Mouse (Mus musculus) hindbrain, postnatal 0 days (tissue): ENCODE results near the gene Asb11. TPM values are rescaled to one million over a fixed set of nuclear protein-coding genes. Genes with fewer than 3 reads are reported as not detected.

Source experiments
- ATAC-seq: fragments of 200-750 bp; cut with Nextera tagmentation; 2 replicates; pipeline ENCODE4 v1.8.0; 2017; ENCODE audit warnings: mild to moderate bottlenecking, moderate TSS enrichment, moderate library complexity
- DNase-seq: peaks from one replicate; pipeline ENCODE4 v3.0.0-alpha.2; 2015; ENCODE audit warnings: low spot score
- H3K27ac ChIP-seq: fragments of 300-500 bp; sonication (generic); 2 replicates; pipeline ENCODE4 v1.5.1; 2014; ENCODE audit warnings: mild to moderate bottlenecking
- H3K27me3 ChIP-seq: fragments of 300-500 bp; sonication (generic); 2 replicates; pipeline ENCODE4 v1.6.1; 2014; ENCODE audit warnings: low read length, mixed read lengths; ENCODE audit not compliant: insufficient read depth
- H3K36me3 ChIP-seq: fragments of 300-500 bp; sonication (generic); 2 replicates; pipeline ENCODE4 v1.6.1; 2014; ENCODE audit warnings: low read length, mixed read lengths; ENCODE audit not compliant: insufficient read depth
- H3K4me1 ChIP-seq: fragments of 300-500 bp; sonication (generic); 2 replicates; pipeline ENCODE4 v1.6.1; 2014; ENCODE audit warnings: antibody characterized with exemption, low read length, mixed read lengths; ENCODE audit not compliant: insufficient read depth
- H3K4me2 ChIP-seq: fragments of 300-500 bp; sonication (generic); 2 replicates; pipeline ENCODE4 v1.6.1; 2014; ENCODE audit warnings: low read depth, mild to moderate bottlenecking, low read length, moderate library complexity, mixed read lengths
- H3K4me3 ChIP-seq: fragments of 300-500 bp; sonication (generic); 2 replicates; pipeline ENCODE4 v1.5.1; 2014; ENCODE audit warnings: low read length
- H3K9ac ChIP-seq: fragments of 300-500 bp; sonication (generic); replicated peaks from 2 replicates; pipeline ENCODE4 v1.6.1; 2014; ENCODE audit warnings: mild to moderate bottlenecking, low read length, moderate library complexity, mixed read lengths
- H3K9me3 ChIP-seq: fragments of 300-500 bp; sonication (generic); 2 replicates; pipeline ENCODE4 v1.6.1; 2016; ENCODE audit warnings: low read length, mixed read lengths
- CTCF ChIP-seq: IDR thresholded peaks from 2 replicates; pipeline ENCODE4 v1.5.1; 2016; ENCODE audit warnings: antibody characterized with exemption, control low read depth, low read depth
- WGBS: fragments of 180-500 bp; shearing (Covaris S2); extraction: QIAGEN DNeasy Blood & Tissue Kit; methylation state at CpG from one replicate; pipeline ENCODE4 v1.1.7; 2014; 5-methylcytosine and 5-hydroxymethylcytosine counted together
- polyA plus RNA-seq: library from polyadenylated mRNA; unstranded; fragments of >200 nt; fragmentation: Nextera tagmentation; extraction: Ambion mirVana; gene quantifications from 2 replicates; pipeline ENCODE4 v1.2.1, GENCODE M21; 2015
- total RNA-seq: library from RNA; depleted of rRNA; stranded (reverse); fragments of >200 nt; gene quantifications from 2 replicates; pipeline ENCODE4 v1.2.3, GENCODE M21; 2014

Asb11 gene
- total and polyA plus RNA-seq, 2 experiments from 2014 or later = not detected

GRCm38 (mm10) chrX:164427295-164427694, 9.5 kb upstream of the Asb11 start:
- no peak for TF ChIP-seq CTCF
- Histone ChIP-seq H3K27ac (no peak overlapping the region), H3K27me3 (no peaks in the 10 kb centered on the region), H3K4me1 (no peaks in the 10 kb centered on the region), H3K36me3 (no peaks in the 10 kb centered on the region; the same call in 1 of the 2 replicates), H3K9me3 (no peaks in the 10 kb centered on the region), H3K9ac (no peak overlapping the region), H3K4me3 (no peak overlapping the region), H3K4me2 (no peak overlapping the region)
- DNase-seq = no peak
- WGBS = 90% methylated on average over 4 of the region's 4 CpGs
- ATAC-seq = no peak

GRCm38 (mm10) chrX:164428224-164428623, 8.6 kb upstream of the Asb11 start:
- Histone ChIP-seq H3K4me1 (no peaks in the 10 kb centered on the region), H3K9ac (no peak overlapping the region), H3K27ac (no peak overlapping the region), H3K4me3 (no peak overlapping the region), H3K9me3 (no peaks in the 10 kb centered on the region), H3K4me2 (no peak overlapping the region), H3K36me3 (no peaks in the 10 kb centered on the region; the same call in 1 of the 2 replicates), H3K27me3 (no peaks in the 10 kb centered on the region)
- WGBS = 83% methylated on average over 2 of the region's 2 CpGs
- no peak for ATAC-seq
- TF ChIP-seq CTCF = no peak
- DNase-seq = no peak

GRCm38 (mm10) chrX:164430621-164431020, 6.2 kb upstream of the Asb11 start:
- Histone ChIP-seq H3K9ac (no peak overlapping the region), H3K4me3 (no peak overlapping the region), H3K27me3 (no peaks in the 10 kb centered on the region), H3K27ac (no peak overlapping the region), H3K36me3 (no peaks in the 10 kb centered on the region; the same call in 1 of the 2 replicates), H3K4me2 (no peak overlapping the region), H3K4me1 (no peaks in the 10 kb centered on the region), H3K9me3 (no peaks in the 10 kb centered on the region)
- WGBS = 85% methylated on average over 6 of the region's 6 CpGs
- TF ChIP-seq CTCF = no peak
- DNase-seq = no peak
- ATAC-seq = no peak

- DNase-seq = no peak
- no peak overlapping the region for H3K4me2 ChIP-seq
- H3K36me3 ChIP-seq = no peaks in the 10 kb centered on the region; the same call in 1 of the 2 replicates
- WGBS = 93% methylated on average over 2 of the region's 2 CpGs
- H3K9ac ChIP-seq = no peak overlapping the region
- H3K27me3 ChIP-seq = no peaks in the 10 kb centered on the region
- ATAC-seq = no peak
- no peak for TF ChIP-seq CTCF
- H3K9me3 ChIP-seq = no peaks in the 10 kb centered on the region
- no peak overlapping the region for H3K27ac ChIP-seq
- no peaks in the 10 kb centered on the region for H3K4me1 ChIP-seq
- H3K4me3 ChIP-seq = no peak overlapping the region
These were observed 5.7 kb upstream of the Asb11 start for GRCm38 (mm10) chrX:164431133-164431532.

GRCm38 (mm10) chrX:164431541-164431940, 5.3 kb upstream of the Asb11 start:
- Histone ChIP-seq H3K4me3 (no peak overlapping the region), H3K27ac (no peak overlapping the region), H3K9ac (no peak overlapping the region), H3K27me3 (no peaks in the 10 kb centered on the region), H3K9me3 (no peaks in the 10 kb centered on the region), H3K4me1 (no peaks in the 10 kb centered on the region), H3K4me2 (no peak overlapping the region), H3K36me3 (no peaks in the 10 kb centered on the region; the same call in 1 of the 2 replicates)
- 90% methylated on average over 6 of the region's 6 CpGs for WGBS
- DNase-seq (no peak), ATAC-seq (no peak)
- no peak for TF ChIP-seq CTCF

GRCm38 (mm10) chrX:164432682-164433081, 4.1 kb upstream of the Asb11 start:
- TF ChIP-seq CTCF = no peak

GRCm38 (mm10) chrX:164439462-164439861, 2.7 kb downstream of the Asb11 start:
- Histone ChIP-seq H3K27me3 (no peaks in the 10 kb centered on the region), H3K9ac (no peak overlapping the region), H3K27ac (no peak overlapping the region), H3K4me3 (no peak overlapping the region), H3K4me2 (no peak overlapping the region), H3K9me3 (no peaks in the 10 kb centered on the region), H3K4me1 (no peaks in the 10 kb centered on the region), H3K36me3 (no peaks in the 10 kb centered on the region)
- no peak for TF ChIP-seq CTCF
- no peak for ATAC-seq
- DNase-seq = no peak
- WGBS = 86% methylated on average over 7 of the region's 7 CpGs

More at GRCm38 (mm10) chrX:164432682-164433081, 4.1 kb upstream of the Asb11 start:
- 97% methylated on average over 9 of the region's 9 CpGs for WGBS
- ATAC-seq (no peak), DNase-seq (no peak)
- no peak overlapping the region for H3K4me3 ChIP-seq
- no peak overlapping the region for H3K27ac ChIP-seq
- H3K9ac ChIP-seq = no peak overlapping the region
- no peak overlapping the region for H3K4me2 ChIP-seq
- H3K36me3 ChIP-seq = no peaks in the 10 kb centered on the region; the same call in 1 of the 2 replicates
- no peaks in the 10 kb centered on the region for H3K27me3 ChIP-seq
- no peaks in the 10 kb centered on the region for H3K9me3 ChIP-seq
- H3K4me1 ChIP-seq = no peaks in the 10 kb centered on the region
